Mouse (Mus musculus): ENCODE data around the gene Thoc3.

- TF ChIP-seq GATA1 (IDR thresholded peaks at IDR 0.05; ENCODE audit: low read length) (no peak), TAL1 (IDR thresholded peaks at IDR 0.05; ENCODE audit: low read length) (no peak)
These were observed 334 bp upstream of the Thoc3 start for GRCm38 (mm10) chr13:54469012-54469354.
